Mouse (Mus musculus) urinary bladder, adult 18-20 months (tissue): Measurements from ENCODE around the gene Spef2.

ENCODE experiments used
- DNase-seq, 2 experiments: peaks; one replicate each; pipeline ENCODE4 v3.0.0; 2022; ENCODE audit warnings: low spot score in 2 of 2, mixed read lengths in 2 of 2

The Spef2 gene

DNA sequence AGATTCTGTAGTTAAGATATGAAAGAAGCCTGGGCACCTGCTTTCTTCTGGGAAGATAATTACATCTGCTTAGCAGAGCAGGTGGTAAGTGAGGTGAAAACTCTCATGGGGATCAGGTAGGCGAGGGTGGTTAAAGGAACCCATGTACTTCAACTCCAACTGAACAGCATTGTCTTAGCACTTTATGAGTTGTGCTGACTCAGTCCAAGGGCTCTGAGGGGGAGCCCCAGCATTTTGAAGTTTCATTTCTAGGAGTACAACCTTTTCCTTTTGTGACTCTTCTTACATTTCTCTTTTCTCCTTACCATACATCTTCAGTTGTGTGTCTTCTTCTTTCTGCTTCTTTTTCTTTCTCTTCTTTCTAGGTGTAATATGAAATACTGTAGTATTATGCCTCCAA lies 213.5 kb downstream of the Spef2 start:
- no peak for DNase-seq

DNA sequence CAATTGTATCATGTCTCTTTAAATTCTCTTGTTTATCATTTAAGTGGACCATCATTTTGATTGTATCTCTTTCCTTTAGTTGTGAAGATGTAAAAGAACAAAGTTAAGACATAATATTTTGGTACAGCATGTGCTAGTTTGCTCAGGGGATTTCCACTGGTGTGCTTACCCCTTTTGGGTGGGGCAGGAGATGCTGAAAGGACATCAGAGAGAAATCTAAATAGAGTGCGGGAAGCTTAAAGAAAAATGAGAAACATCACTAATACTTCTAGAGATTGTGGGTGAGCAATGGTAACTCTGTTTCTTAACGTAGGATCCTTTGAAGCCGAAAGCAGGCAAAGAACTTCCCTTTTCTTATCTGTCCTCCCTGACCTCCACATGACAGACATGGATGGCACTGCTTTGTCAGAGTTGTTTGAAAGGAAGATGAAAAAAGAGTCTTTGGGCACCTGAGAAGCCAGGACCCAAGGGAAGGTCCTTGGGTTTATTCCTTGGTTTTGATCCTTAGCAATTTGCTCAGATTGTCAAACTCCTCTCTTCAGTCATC lies 215.2 kb downstream of the Spef2 start:
- no peak for DNase-seq

DNA sequence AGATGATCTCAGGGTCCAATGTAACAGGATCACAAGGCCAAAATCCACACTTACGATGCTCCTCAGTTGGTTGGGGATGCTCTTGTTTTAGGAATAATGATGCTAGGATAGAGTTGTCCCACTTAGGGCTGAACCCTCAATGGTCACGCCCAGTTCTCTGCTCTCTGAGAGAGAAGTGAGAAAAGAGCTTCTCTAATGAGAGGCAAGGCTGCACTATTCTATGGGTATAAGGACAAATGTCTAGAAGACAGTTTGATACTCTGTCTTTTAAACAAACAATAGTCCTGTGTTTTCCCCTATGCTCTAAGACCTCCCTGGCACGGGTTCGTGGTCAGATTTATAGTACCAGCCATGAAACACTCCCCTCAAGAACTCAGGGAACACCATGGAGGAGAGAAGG lies 218.6 kb downstream of the Spef2 start, which contains the start of gene Il7r:
Gene Il7r, minus strand, starts transcription at position 101 of the 400 bp plus-strand sequence.
- no peak for DNase-seq

DNA sequence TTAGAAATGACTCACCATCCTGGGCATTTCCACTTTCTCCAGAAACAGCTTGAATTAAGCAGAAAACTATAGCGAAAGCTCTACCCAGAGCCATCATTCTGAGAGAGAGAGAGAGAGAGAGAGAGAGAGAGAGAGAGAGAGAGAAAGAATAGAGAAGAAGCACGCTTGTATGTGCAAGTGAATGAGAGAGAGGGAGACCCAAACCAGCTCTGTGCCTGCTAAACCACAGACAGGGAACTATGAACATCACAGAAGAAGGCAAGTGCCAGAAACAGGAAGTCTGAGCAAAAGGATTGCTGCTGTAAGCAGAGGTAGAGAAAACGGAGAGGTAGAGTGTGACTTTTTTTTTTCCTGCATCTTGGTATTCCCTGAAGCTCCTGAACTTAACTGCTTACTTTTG lies 219.0 kb downstream of the Spef2 start:
- no peak for DNase-seq
